Mouse (Mus musculus) right cerebral cortex, adult 2 months (tissue): ENCODE data around the gene Ndufs1.
"Not testable (repeated sequence)": the region's sequence is repeated elsewhere in the genome, so short reads cannot be mapped to it uniquely, and the experiment has no call there.

Experiments used
- DNase-seq, 2 experiments: peaks; one replicate each; pipeline ENCODE4 v3.0.0; 2021 to 2022; ENCODE audit warnings: low spot score in 2 of 2

Ndufs1 gene

GRCm38 (mm10) chr1:63182636-63183270 is 6.1 kb upstream of the Ndufs1 start:
- DNase-seq: peak; percentile 84 to 87

GRCm38 (mm10) chr1:63182212-63182611 is 5.6 kb upstream of the Ndufs1 start:
- DNase-seq: peak in 1 of 2 experiments; percentile 31

- no peak for DNase-seq
These were observed 4.8 kb upstream of the Ndufs1 start for GRCm38 (mm10) chr1:63181480-63181879.

GRCm38 (mm10) chr1:63181019-63181418 is 4.4 kb upstream of the Ndufs1 start:
- DNase-seq: peak; percentile 95

GRCm38 (mm10) chr1:63180575-63180974 is 3.9 kb upstream of the Ndufs1 start:
- not testable (repeated sequence) for DNase-seq

- no peak for DNase-seq
These were observed 3.5 kb upstream of the Ndufs1 start for GRCm38 (mm10) chr1:63180122-63180521.

GRCm38 (mm10) chr1:63178308-63178707 is 1.7 kb upstream of the Ndufs1 start:
- no peak for DNase-seq

- DNase-seq: no peak
These were observed 402 bp downstream of the Ndufs1 start for GRCm38 (mm10) chr1:63176259-63176603.

GRCm38 (mm10) chr1:63175853-63176252 is 780 bp downstream of the Ndufs1 start:
- no peak for DNase-seq

GRCm38 (mm10) chr1:63168638-63169037 is 8.0 kb downstream of the Ndufs1 start:
- DNase-seq: no peak

- DNase-seq: no peak
These were observed 36.4 kb downstream of the Ndufs1 start for GRCm38 (mm10) chr1:63140231-63140630.

GRCm38 (mm10) chr1:63138586-63138985 is 38.0 kb downstream of the Ndufs1 start:
- DNase-seq: not testable (repeated sequence)

GRCm38 (mm10) chr1:63137971-63138370 is 38.7 kb downstream of the Ndufs1 start:
- no peak for DNase-seq

GRCm38 (mm10) chr1:63134530-63134929 is 42.1 kb downstream of the Ndufs1 start:
- DNase-seq: no peak

- no peak for DNase-seq
These were observed 44.9 kb downstream of the Ndufs1 start for GRCm38 (mm10) chr1:63131766-63132165.

GRCm38 (mm10) chr1:63130883-63131282 is 45.8 kb downstream of the Ndufs1 start:
- no peak for DNase-seq

GRCm38 (mm10) chr1:63129857-63130690 is 46.6 kb downstream of the Ndufs1 start:
- DNase-seq: no peak

GRCm38 (mm10) chr1:63129273-63129672 is 47.4 kb downstream of the Ndufs1 start:
- no peak for DNase-seq

- DNase-seq: peak in 1 of 2 experiments; percentile 14
These were observed 50.4 kb downstream of the Ndufs1 start for GRCm38 (mm10) chr1:63126206-63126605.

- DNase-seq: no peak
These were observed 52.7 kb downstream of the Ndufs1 start for GRCm38 (mm10) chr1:63123823-63124450.

GRCm38 (mm10) chr1:63122005-63122404 is 54.6 kb downstream of the Ndufs1 start:
- DNase-seq: no peak

- no peak for DNase-seq
These were observed 56.3 kb downstream of the Ndufs1 start for GRCm38 (mm10) chr1:63120382-63120781.

GRCm38 (mm10) chr1:63119675-63120074 is 57.0 kb downstream of the Ndufs1 start:
- no peak for DNase-seq
